Mouse (Mus musculus) naive thymus-derived CD4-positive, alpha-beta T cell, adult 2 months (primary cell): ENCODE data around the gene Adam33.

Source experiments
- DNase-seq: peaks from one replicate; pipeline ENCODE4 v3.0.0-alpha.2; 2011; ENCODE audit warnings: low read depth

Gene Adam33

GRCm38 (mm10) chr2:131029065-131029935 is 34.3 kb downstream of the Adam33 start:
- no peak for DNase-seq

- no peak for DNase-seq
Observed at GRCm38 (mm10) chr2:131026941-131027340, 36.7 kb downstream of the Adam33 start.

- DNase-seq: no peak
Observed at GRCm38 (mm10) chr2:131025230-131025629, 38.4 kb downstream of the Adam33 start.

DNA sequence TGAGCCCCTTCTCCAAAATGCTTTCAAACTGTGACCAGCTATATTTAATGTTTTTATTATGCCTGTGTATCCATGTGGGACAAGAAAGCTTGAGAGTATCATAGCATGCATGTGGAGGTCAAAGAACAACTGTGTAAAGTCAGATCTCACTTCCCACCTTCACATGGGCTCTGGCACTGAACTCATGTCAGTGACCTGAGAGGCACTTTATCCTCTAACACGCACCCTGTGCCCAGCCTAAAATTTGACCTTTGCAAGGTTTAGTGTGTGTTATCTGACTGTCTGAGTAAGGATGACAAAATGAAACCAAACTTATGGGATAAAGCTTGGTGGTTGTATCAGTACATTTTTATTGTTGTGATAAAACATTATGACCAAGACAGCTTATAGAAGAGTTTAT is 53.0 kb downstream of the Adam33 start:
- DNase-seq: no peak

DNA sequence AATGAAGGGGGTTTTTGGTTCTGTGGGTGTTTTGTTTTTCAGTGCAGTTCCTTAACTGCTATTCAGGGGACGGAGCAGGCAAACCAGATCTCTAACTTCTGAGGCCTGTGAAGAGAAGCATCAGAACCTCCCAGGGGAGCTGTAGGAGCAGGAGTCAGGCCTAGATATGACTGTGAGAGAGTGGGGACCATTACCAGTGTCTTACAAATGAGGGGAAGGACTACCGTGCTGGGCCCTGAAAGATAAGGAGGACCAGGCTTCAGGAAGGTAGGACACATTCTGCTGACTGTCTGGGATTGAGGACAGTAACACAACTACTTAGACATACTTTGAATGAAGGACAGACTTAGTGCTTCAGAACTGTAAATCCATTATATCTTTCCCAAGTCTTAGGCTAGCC is 54.5 kb downstream of the Adam33 start:
- DNase-seq: no peak
